Mouse (Mus musculus) gastrocnemius, adult 2 months (tissue): ENCODE measurements around the gene Lnx2. TPM values are rescaled to one million over a fixed set of nuclear protein-coding genes. Genes with fewer than 3 reads are reported as not detected.

ENCODE experiments used
- DNase-seq: peaks from one replicate; pipeline ENCODE4 v3.0.0; 2022
- H3K27ac ChIP-seq: fragments of 200-600 bp; 2 replicates; pipeline ENCODE4 v1.8.1; 2022; ENCODE audit warnings: mild to moderate bottlenecking
- H3K4me3 ChIP-seq: fragments of 200-600 bp; 2 replicates; pipeline ENCODE4 v1.8.1; 2022; ENCODE audit warnings: mild to moderate bottlenecking, moderate library complexity
- CTCF ChIP-seq: fragments of 200-600 bp; IDR thresholded peaks from 2 replicates; pipeline ENCODE4 v1.8.1; 2022; ENCODE audit warnings: antibody characterized with exemption, mild to moderate bottlenecking, moderate library complexity
- intact Hi-C: fragments of 180-260 bp; cut with DNase I; formaldehyde crosslinking; loops from one replicate; pipeline ENCODE4 v1.15.1; 2025
- total RNA-seq, 2 experiments: library from RNA; stranded (reverse); gene quantifications; 2 replicates each; pipeline ENCODE4 v1.2.3; 2021

The Lnx2 gene
- total RNA-seq, 2 experiments from 2014 or later, result 3.3 to 3.4 TPM

GRCm38 (mm10) chr5:147054747-147055270 lies 21.6 kb downstream of the Lnx2 start:
- H3K27ac ChIP-seq, result no peak overlapping the region
- no peak for TF ChIP-seq CTCF
- no peak overlapping the region for H3K4me3 ChIP-seq
- intact Hi-C loops, result no loop called here
- no peak for DNase-seq

DNA sequence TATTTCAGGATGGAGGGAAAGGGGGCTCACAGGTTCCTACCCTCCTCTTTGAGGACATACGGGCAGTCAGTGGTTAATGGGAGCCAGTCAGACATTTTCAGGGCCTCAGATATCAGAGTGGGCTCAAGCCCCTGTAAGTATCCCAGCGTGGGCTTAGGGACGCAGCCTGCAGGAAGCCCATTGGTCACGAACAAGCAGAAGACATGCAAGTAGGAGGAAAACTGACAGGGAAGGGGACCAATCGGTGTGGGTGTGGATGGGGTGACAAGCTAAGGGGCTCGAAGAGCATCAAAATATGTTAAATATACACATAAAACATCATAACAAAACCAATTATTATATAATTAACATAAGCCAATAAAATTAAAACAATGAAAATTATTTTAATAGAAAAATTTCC lies 22.1 kb downstream of the Lnx2 start:
- intact Hi-C loops, result no loop called here
- no peak for TF ChIP-seq CTCF
- no peak overlapping the region for H3K4me3 ChIP-seq
- no peak for DNase-seq
- no peak overlapping the region for H3K27ac ChIP-seq

DNA sequence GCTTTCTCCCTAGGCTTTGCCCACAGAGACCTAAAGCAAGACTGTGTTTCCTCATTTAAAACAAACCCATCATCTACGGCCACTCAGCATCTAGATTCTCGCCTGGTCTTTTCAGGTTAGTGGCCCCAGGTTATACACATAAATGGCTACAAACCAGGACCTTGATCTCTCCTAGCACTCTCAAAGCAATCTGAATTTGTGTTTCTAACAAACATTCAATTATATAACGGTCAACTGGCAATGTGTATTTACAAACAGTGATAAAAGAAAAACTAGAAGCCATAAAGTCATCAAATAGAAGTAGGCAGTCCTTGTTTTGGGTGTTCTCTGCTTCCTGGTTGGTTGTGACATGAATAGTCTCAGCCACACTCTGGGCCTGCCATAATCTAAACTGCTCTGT lies 22.9 kb downstream of the Lnx2 start:
- intact Hi-C loops, result no loop called here
- DNase-seq, result no peak
- H3K4me3 ChIP-seq, result no peak overlapping the region
- no peak for TF ChIP-seq CTCF
- H3K27ac ChIP-seq, result no peak overlapping the region

- DNase-seq, result no peak
- no peak for TF ChIP-seq CTCF
- Histone ChIP-seq H3K27ac (no peak overlapping the region), H3K4me3 (no peak overlapping the region)
- intact Hi-C loops, result no loop called here
These were observed 23.3 kb downstream of the Lnx2 start for GRCm38 (mm10) chr5:147053071-147053470.

DNA sequence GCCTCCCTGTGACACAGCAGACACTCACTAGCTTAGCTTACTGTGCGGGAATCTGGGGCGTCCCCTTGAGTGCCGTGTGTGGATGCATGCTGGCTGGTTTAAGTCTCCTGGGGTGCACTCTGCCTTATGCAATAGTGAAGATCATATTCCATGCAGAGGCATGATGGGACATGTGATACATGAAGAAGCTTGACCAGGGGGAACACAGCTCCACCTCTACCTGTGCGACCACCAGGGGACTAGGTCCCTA lies 24.2 kb downstream of the Lnx2 start:
- no peak for TF ChIP-seq CTCF
- Histone ChIP-seq H3K27ac (peak overlapping the region; percentile 65; the same call in 1 of the 2 replicates), H3K4me3 (peak overlapping the region; percentile 44)
- intact Hi-C loops, result no loop called here
- DNase-seq, result no peak

- intact Hi-C loops, result no loop called here
- DNase-seq, result no peak
- no peak for TF ChIP-seq CTCF
- Histone ChIP-seq H3K27ac (peak overlapping the region; percentile 65), H3K4me3 (peak overlapping the region; percentile 44)
These were observed 24.7 kb downstream of the Lnx2 start for GRCm38 (mm10) chr5:147051500-147052308.

DNA sequence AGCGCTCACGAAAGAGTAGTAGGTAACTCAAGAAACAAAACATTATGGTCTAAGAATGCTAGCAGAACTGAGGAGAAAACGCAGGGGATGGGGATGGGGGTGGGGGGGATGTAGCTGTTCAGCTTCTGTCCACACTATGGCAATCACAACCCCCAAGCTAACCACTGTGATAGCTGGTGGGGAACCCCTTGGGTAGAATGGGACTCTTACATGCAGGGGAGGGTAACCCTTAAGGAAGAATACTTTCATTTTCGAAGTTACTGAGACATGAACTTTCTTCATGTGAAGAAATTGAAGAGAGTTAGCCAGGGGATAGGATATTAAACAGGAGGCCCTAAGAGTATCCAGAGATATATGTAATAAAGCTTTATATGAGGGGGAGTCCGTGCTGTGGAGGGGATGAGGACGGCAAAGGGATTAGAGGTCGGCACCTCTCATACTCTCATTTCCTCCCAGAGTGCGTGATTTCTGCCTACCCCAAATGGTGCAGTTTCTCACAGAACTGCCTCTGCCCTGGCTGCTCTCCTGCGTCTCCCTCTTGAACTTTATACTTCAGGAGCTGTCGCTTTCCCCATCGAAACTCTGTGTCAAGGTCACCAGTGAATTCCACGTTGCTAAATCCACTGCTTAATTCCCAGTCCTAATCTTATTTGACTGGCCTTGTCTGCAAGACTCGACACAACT lies 25.4 kb downstream of the Lnx2 start:
- no peak for DNase-seq
- Histone ChIP-seq H3K27ac (peak overlapping the region; percentile 65), H3K4me3 (peak overlapping the region; percentile 44)
- intact Hi-C loops, result no loop called here
- TF ChIP-seq CTCF, result no peak

GRCm38 (mm10) chr5:147049544-147050209 lies 26.7 kb downstream of the Lnx2 start:
- DNase-seq, result no peak
- intact Hi-C loops, result no loop called here
- no peak overlapping the region for H3K27ac ChIP-seq
- no peak overlapping the region for H3K4me3 ChIP-seq
- no peak for TF ChIP-seq CTCF

GRCm38 (mm10) chr5:147045929-147046328 lies 30.5 kb downstream of the Lnx2 start:
- no peak for DNase-seq
- TF ChIP-seq CTCF, result no peak
- intact Hi-C loops, result no loop called here
- H3K4me3 ChIP-seq, result no peak overlapping the region
- peak overlapping the region; percentile 59 for H3K27ac ChIP-seq

DNA sequence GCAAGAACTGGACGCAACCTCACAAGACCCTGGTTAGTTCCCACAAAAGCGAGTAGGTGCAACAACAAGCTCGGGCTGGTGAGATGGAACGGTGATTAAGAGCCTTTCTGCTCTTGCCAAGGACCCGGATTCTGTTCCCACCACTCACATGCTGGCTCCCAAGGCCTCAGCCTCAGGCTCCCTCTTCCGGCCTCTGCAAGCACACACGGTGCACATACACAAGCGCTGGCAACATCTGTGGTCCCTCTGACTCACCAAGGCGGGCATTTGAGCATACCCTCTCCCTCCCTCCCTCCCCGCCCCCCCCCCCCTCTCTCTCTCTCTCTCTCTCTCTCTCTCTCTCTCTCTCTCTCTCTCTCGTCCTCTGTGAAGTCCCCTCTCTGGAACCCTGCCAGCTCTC lies 31.1 kb downstream of the Lnx2 start:
- Histone ChIP-seq H3K27ac (no peak overlapping the region), H3K4me3 (no peak overlapping the region)
- intact Hi-C loops, result no loop called here
- DNase-seq, result no peak
- TF ChIP-seq CTCF, result no peak

DNA sequence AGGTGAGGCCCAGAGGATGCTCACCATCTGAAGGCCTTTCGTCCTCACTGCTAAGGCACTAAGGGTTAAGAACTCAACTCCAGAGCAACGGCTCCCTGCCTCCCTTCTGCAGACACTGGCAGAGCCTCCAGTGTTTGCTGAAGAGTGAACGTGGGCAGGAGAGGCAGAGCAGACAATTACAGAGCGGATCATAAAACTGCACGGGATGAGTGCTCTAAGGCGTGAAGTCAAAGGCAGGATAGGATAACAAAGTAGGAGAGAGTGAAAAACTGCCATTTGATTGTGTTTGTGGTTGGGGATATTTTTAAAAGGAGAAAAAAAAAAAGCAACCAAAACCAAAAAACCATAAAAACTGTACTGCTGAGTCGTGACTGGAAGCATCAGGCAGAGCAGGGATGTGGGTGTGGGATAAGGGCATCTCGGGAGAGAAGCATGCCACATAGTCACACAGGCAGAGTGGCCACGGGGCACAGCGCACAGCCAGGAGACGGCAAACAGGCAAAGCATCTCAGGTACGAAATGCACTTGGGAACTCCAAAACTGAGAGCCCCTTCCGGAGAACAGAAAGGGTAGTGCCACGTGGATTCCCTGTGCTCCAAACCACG lies 33.0 kb downstream of the Lnx2 start:
- H3K27ac ChIP-seq, result no peak overlapping the region
- TF ChIP-seq CTCF, result no peak
- no peak overlapping the region for H3K4me3 ChIP-seq
- intact Hi-C loops, result no loop called here
- no peak for DNase-seq

GRCm38 (mm10) chr5:147041965-147042937 lies 34.1 kb downstream of the Lnx2 start:
- TF ChIP-seq CTCF, result no peak
- no peak for DNase-seq
- no peak overlapping the region for H3K27ac ChIP-seq
- intact Hi-C loops, result no loop called here
- no peak overlapping the region for H3K4me3 ChIP-seq
